Mouse (Mus musculus) E14TG2a.4 (cell line): ENCODE measurements around the gene Ppp2r2c.

Experiments used
- H3K27me3 ChIP-seq: 2 replicates; pipeline ENCODE4 v1.6.1; 2014; ENCODE audit warnings: low read length, control low read depth; ENCODE audit not compliant: insufficient read depth
- H3K36me3 ChIP-seq: 2 replicates; pipeline ENCODE4 v1.6.1; 2014; ENCODE audit warnings: low read length, control low read depth; ENCODE audit not compliant: insufficient read depth
- H3K4me1 ChIP-seq: replicated peaks from 2 replicates; pipeline ENCODE4 v1.6.1; 2014; ENCODE audit warnings: low read depth, low read length, control low read depth
- H3K4me3 ChIP-seq: replicated peaks from 2 replicates; pipeline ENCODE4 v1.5.1; 2014; ENCODE audit warnings: mild to moderate bottlenecking, low read length
- H3K9me3 ChIP-seq: 2 replicates; pipeline ENCODE4 v1.6.1; 2014; ENCODE audit warnings: low read length, control low read depth
- CTCF ChIP-seq: conservative IDR thresholded peaks from 2 replicates; pipeline ENCODE4 v1.5.1; 2014; ENCODE audit warnings: low read length
- NANOG ChIP-seq: IDR thresholded peaks from 2 replicates; pipeline ENCODE4 v1.6.1; 2014; ENCODE audit warnings: borderline replicate concordance, low read length, mixed read lengths
- POU5F1 ChIP-seq: IDR thresholded peaks from 2 replicates; pipeline ENCODE4 v1.6.1; 2014; ENCODE audit warnings: low read length, borderline replicate concordance

The Ppp2r2c gene

DNA sequence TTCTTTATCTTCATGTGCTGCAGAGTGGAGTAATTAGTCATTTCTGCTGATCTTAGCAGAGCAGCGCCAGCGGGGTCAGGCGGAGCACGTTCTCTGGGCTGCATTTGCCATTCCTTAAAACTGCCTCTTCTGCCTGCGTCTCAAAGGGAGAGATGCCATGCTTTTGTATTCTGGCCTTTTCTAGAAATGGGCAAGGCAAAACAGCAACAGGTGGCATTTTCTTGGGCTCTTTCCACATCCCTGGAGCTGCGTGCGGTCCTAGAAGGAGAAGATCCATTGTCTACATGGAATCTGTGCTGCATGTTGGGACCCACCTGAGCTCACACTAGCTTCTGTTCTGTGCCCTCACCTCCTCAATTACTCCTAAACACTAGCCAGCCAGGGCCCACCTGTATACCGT, 29.7 kb downstream of the Ppp2r2c start:
- Histone ChIP-seq H3K27me3 (peaks cover 2% of the 10 kb centered on the region; the same call in 1 of the 2 replicates), H3K4me1 (peaks cover 27% of the 10 kb centered on the region), H3K9me3 (no peaks in the 10 kb centered on the region), H3K4me3 (no peak overlapping the region), H3K36me3 (no peaks in the 10 kb centered on the region)
- TF ChIP-seq NANOG (no peak), POU5F1 (no peak), CTCF (no peak)

DNA sequence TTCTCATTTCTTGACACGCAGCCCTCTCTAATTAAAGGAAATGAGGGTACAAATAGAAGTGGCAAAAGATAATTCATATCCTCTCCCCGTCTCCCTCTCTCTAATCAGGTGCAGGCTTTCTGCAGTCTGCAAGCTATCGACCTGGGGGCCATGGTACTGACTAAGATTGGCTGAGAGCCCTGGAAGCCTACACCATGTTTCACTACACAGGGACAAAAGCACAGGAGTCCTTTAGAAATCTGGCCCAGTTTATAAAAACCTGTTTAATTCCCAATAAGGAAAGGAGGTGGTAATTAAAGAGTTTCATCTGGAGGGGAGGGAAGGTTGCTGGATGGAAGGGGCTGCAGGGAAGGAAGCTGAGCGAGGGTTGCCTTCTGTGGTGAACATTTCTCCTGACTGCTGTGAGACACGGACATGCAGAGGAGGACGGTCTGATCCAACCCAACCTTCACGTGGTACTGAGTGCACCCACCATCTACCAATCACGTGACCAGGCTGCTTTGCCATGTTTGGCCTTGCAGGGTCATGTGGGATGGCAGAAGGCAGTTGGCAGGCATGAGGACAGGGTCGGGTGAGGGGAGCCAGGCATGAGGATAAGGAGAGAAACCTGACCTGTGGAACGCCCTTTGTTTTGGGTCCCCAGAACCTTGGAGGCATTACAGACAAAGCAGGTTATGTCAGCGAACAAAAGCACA, 30.2 kb downstream of the Ppp2r2c start:
- peaks cover 32% of the 10 kb centered on the region for H3K4me1 ChIP-seq

DNA sequence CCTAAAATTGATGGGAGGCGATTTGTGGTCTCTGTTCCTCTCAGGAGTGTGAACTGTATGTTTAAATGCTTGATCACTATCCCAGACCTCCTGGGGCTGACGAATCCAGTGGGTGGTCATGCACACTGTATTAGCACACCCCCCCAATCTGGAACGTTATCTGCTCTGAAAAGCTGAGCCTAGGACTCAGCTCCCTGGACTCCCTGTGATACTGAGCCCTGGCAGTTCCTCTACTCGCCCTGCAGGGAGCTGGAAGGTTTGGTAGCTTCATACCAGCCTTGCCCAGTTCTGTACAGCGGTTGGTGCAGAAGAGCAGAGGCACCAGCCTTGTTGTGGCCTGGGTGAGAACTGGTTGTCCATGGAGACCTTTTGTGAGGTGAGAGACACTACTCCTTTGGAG, 31.1 kb downstream of the Ppp2r2c start:
- Histone ChIP-seq H3K36me3 (no peaks in the 10 kb centered on the region), H3K9me3 (no peaks in the 10 kb centered on the region), H3K4me3 (no peak overlapping the region), H3K27me3 (peaks cover 2% of the 10 kb centered on the region; the same call in 1 of the 2 replicates), H3K4me1 (peaks cover 40% of the 10 kb centered on the region)
- TF ChIP-seq POU5F1 (no peak), CTCF (no peak), NANOG (no peak)

More for the DNA sequence above, 30.2 kb downstream of the Ppp2r2c start:
- peaks cover 2% of the 10 kb centered on the region; the same call in 1 of the 2 replicates for H3K27me3 ChIP-seq
- H3K9me3 ChIP-seq = no peaks in the 10 kb centered on the region
- H3K4me3 ChIP-seq = no peak overlapping the region
- no peaks in the 10 kb centered on the region for H3K36me3 ChIP-seq
- TF ChIP-seq CTCF = no peak
- TF ChIP-seq NANOG = no peak
- TF ChIP-seq POU5F1 = no peak

DNA sequence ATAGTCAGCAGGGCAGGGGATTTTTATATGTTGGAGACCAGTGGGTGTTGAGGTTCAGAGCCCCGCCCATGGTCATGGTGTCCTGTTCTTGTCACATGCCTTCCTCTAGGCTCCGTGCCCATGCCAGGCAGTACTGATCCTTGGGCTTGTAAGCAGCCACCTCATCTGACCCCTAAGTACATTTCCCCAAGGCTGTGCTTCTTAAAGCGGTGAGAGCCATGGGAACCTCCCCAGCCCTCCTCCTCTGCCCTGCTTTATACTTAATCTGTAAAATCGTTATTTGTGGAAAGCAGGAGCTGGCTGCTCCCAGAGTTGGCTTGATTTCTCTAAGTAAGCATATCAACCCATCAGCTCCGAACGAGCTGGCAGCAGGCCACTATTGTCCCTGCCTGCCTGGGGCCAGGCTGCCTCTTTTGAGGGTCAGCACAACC, 31.9 kb downstream of the Ppp2r2c start:
- H3K9me3 ChIP-seq = no peaks in the 10 kb centered on the region
- no peaks in the 10 kb centered on the region for H3K36me3 ChIP-seq
- no peak overlapping the region for H3K4me3 ChIP-seq
- H3K27me3 ChIP-seq = peaks cover 2% of the 10 kb centered on the region; the same call in 1 of the 2 replicates
- H3K4me1 ChIP-seq = peaks cover 45% of the 10 kb centered on the region
- TF ChIP-seq CTCF (no peak), NANOG (no peak), POU5F1 (no peak)

DNA sequence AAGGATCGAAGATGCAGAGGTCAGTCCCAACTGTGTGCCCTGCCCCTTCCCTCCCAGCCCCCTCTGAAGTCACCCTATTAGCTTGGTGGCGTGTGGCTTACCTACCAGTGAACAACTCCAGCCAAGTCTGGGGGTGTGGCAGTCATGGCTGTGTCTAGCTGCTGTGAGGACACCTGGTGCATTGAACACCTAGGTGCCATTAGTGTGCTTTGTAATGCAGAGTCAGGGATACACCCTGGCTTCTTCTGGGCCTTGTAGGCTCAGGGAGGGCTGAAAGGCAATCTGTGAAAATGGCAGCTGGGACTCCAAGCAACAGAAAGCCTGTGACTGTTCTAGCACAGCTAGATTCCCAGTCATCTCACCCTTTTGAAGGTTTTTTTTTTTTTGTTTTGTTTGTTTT, 34.5 kb downstream of the Ppp2r2c start:
- TF ChIP-seq POU5F1 (peak; percentile 93), CTCF (no peak), NANOG (0 out of 2 replicates have a peak, but pooled peaks have one; percentile 26)
- peaks cover 50% of the 10 kb centered on the region for H3K4me1 ChIP-seq

DNA sequence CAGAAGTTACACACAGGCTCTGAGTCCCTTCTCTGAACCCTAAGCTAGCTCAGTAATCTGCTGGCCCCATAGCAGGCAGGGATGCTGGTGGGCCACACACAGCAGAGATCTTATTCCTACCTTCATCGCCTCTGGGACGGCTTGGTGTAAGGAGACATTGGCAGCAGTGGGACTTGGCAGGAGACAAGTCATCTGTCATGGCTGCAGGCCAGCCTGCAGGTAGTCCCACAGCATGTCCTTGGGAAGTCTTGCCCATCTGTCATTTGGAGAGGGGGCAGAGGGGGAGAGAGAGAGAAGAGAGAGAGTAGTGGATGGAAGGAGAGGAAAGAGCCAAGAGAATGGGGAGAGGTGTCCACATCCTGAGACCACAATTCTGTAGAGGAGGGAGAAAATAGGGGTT, 35.8 kb downstream of the Ppp2r2c start:
- TF ChIP-seq CTCF (no peak), POU5F1 (no peak), NANOG (no peak)
- H3K36me3 ChIP-seq = no peaks in the 10 kb centered on the region
- peaks cover 57% of the 10 kb centered on the region for H3K4me1 ChIP-seq
- H3K9me3 ChIP-seq = no peaks in the 10 kb centered on the region
- no peaks in the 10 kb centered on the region for H3K27me3 ChIP-seq
- H3K4me3 ChIP-seq = no peak overlapping the region

More for the DNA sequence above, 34.5 kb downstream of the Ppp2r2c start:
- H3K9me3 ChIP-seq = no peaks in the 10 kb centered on the region
- H3K4me3 ChIP-seq = no peak overlapping the region
- H3K27me3 ChIP-seq = peaks cover 2% of the 10 kb centered on the region; the same call in 1 of the 2 replicates
- no peaks in the 10 kb centered on the region for H3K36me3 ChIP-seq

DNA sequence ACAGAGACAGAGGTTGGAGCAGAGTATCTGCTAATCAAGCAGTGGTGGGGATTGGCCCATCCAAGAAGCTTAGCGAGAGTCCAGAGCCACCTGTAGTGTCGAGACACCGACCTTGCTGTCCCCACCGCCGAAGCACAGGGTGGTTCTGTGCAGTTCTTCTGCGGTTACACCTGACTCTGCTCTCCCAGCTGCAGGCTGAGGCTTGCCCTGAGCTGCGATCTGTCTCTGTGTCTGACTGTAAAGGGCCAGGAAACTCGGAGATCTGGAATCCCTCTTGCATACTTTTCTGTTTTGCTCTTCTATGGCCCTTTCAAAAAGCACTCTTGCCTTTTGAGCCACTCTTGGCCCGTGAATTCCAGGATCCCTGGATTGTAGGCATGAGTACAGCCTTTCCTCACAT, 36.4 kb downstream of the Ppp2r2c start:
- peaks cover 62% of the 10 kb centered on the region for H3K4me1 ChIP-seq
- H3K9me3 ChIP-seq = no peaks in the 10 kb centered on the region
- TF ChIP-seq CTCF (no peak), NANOG (no peak), POU5F1 (no peak)
- H3K4me3 ChIP-seq = no peak overlapping the region
- peaks cover 1% of the 10 kb centered on the region; the same call in 1 of the 2 replicates for H3K27me3 ChIP-seq
- H3K36me3 ChIP-seq = no peaks in the 10 kb centered on the region

DNA sequence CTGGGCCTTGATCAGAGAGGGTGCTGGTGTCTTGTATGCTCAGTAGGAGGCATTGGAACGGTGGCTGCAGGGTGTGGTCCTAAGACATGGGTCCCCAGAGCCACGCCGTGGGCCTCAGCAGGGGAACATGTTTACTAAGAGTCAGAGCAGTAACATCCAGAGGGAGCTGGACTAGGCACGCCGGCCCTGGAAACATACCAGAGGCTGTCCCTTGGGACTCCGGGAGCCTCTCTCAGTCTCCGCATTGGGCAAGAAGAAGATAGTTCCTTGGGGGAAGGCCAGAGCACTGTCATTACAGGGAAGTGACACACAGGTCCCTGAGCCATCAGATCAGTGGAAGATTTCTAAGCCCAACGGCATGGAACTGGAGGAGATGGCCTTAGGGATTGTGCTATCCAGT, 36.9 kb downstream of the Ppp2r2c start:
- Histone ChIP-seq H3K9me3 (no peaks in the 10 kb centered on the region), H3K36me3 (no peaks in the 10 kb centered on the region), H3K4me1 (peaks cover 63% of the 10 kb centered on the region), H3K27me3 (peaks cover 3% of the 10 kb centered on the region; the same call in 1 of the 2 replicates), H3K4me3 (no peak overlapping the region)
- TF ChIP-seq POU5F1 = no peak
- TF ChIP-seq CTCF = no peak
- no peak for TF ChIP-seq NANOG

DNA sequence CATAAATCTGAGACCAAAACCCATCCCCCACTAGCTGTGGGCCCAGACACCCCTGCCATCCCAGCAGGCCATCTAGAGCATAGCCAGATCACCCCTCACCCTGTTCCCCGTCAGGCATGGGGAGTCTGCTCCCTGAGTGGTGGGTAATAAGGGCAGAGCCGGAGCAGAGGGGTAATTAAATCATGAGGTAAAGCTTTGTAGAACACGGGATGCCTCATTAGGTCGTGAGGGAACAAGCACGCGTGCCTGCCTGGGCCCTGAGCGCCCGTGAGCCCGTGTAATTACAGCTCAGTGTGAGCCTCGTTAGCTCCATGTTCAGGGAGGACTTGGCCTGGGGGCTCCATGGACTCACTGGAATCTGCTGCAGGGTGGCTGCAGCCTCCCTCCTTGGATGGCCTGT, 39.4 kb downstream of the Ppp2r2c start:
- H3K36me3 ChIP-seq = no peaks in the 10 kb centered on the region
- peaks cover 73% of the 10 kb centered on the region for H3K4me1 ChIP-seq
- H3K4me3 ChIP-seq = no peak overlapping the region
- TF ChIP-seq POU5F1 (no peak), CTCF (no peak), NANOG (no peak)
- no peaks in the 10 kb centered on the region for H3K9me3 ChIP-seq
- peaks cover 9% of the 10 kb centered on the region for H3K27me3 ChIP-seq
